Mouse (Mus musculus) liver, adult 2 months (tissue): ENCODE results near the gene Vwa2.

ENCODE experiments used
- CTCF ChIP-seq: fragments of 200-500 bp; IDR thresholded peaks from 2 replicates; pipeline ENCODE4 v1.5.1; 2011; ENCODE audit warnings: low read depth, low read length, control low read depth
- POLR2A ChIP-seq: fragments of 200-500 bp; IDR thresholded peaks from 2 replicates; pipeline ENCODE4 v1.6.1; 2011; ENCODE audit warnings: low read length, control low read depth; ENCODE audit not compliant: insufficient read depth; ENCODE audit errors: extremely low read depth

DNA sequence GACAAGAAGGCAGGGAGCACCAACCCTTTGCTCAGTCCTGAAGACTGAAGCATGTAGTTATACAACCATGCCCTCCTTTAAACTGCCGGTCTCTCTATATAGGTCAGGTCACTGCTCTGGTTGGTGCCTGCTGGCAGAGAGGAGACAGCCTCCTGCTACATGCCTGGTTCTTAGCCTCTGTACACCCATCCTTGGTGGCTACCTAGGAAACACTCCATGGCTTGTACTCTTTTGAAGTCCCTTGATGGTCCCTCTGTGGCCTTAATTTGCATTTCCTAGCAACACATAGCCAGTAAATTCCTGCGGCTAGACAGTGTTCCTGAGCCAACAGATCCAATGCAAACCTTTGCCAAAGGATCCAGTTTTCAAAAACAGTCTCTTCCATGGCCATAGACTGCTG is 71.6 kb downstream of the Vwa2 start:
- TF ChIP-seq CTCF = no peak
- no peak for TF ChIP-seq POLR2A
